Mouse (Mus musculus): ENCODE measurements around the gene Gm4952.
"Not testable (repeated sequence)": the region's sequence is repeated elsewhere in the genome, so short reads cannot be mapped to it uniquely, and the experiment has no call there.

Gm4952 gene

DNA sequence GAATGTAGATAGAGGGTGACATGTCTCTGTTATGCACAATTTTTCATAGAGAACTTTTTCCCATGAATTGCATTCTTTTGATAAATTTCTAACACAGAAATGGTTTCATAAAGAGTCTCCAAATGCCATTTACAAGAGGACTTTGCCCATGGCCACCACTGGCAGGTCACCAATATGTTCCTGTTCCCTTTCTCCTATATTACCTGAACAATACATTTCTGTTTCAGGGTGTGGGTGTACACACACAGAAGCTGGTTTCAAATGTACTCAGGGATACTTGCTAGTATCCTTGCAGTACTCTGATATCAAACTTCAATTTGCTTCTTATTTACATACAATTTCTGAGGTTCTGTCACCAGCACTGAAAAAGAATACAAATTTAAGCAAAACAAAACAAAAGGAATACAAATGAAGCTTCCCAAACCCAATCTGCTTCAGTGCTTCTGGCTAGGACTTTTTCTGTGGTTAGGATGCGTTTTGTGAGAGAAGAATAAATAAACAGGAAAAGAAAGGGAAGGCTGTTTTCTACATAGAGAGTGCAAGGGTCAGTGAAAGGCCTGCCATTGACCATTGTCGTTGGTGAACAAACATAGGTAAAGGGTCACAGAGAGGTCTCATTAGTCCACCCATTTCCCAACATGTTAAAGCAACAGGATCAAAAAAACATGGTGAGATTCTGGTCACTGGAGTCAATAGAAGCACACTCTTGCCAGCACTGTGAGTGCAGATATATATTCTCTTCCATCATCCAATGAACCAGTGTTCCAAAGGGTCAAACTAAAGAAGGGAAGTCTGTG is 1.1 kb downstream of the Gm4952 start:
- DNase-seq, result no peak

- DNase-seq, result peak; percentile 78 to 88
Measured at GRCm38 (mm10) chr19:12608336-12608735, 8.6 kb downstream of the Gm4952 start.

GRCm38 (mm10) chr19:12613646-12614045 is 13.9 kb downstream of the Gm4952 start:
- peak in 1 of 2 experiments; percentile 47 for DNase-seq

DNA sequence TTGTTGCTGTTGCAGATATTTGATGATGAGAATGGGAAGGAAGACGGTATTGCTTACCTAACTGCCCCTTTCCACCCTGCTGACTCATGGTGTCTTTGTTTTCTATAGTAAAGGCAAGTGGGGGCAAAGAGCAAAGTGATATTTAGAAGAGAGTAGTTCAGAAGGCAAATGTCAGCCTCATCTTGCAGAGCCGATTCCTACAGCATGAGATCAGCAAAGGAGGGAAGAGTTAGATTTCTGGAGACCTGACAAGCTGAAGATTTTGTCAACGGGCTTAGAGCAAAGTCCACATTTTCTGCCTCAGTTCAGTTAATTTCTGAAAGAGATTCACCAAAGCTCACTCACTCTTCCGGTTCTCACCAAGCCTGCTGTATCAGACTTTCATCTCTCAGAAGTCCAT is 33.4 kb downstream of the Gm4952 start, which contains the start of gene Glyat:
Gene Glyat (plus strand): TSS at position 133 of the 400 bp plus-strand sequence.
- DNase-seq, result peak; percentile 74 to 81

GRCm38 (mm10) chr19:12634259-12634658 is 34.5 kb downstream of the Gm4952 start:
- DNase-seq, result peak in 1 of 2 experiments; percentile 21

- no peak for DNase-seq
Measured at GRCm38 (mm10) chr19:12634963-12635362, 35.2 kb downstream of the Gm4952 start.

DNA sequence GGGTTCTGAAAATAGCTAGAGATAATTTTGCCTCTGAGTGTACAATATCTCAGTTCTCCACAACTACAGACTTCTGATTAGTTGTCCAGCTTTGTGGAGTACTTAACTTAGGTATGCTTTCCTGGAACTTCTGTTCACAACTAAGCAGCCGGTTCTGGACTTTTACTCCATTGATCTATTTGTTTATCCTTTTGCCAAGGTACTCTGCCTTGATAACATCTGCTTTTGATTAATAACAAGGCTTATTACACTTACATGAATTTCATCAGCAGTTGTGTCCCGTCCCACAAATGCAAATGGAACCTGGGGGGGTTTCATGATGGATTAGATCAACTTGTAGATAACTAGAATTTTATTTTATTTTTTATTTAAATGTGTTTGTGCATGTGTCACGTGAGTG is 37.1 kb downstream of the Gm4952 start:
- no peak for DNase-seq

DNA sequence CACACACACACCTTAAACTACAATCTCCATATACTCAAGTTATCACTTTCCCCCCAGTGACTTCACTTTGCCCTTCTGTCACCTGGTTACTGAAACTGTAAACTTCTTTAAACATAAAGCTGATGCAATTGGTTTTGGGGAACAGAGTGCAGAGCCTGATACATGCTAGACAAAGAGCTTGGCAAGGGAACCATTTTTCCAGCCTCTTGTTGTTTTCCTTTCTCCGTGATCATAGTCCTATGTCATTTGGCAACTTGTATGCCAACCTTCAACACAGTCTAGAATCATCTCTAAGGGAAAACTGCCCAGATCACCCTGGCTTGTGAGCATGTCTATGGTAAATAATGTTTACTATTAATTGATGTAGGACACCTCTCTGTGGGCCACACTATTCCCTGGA is 38.3 kb downstream of the Gm4952 start:
- DNase-seq, result no peak

- no peak for DNase-seq
Measured at GRCm38 (mm10) chr19:12649511-12649910, 49.7 kb downstream of the Gm4952 start.

DNA sequence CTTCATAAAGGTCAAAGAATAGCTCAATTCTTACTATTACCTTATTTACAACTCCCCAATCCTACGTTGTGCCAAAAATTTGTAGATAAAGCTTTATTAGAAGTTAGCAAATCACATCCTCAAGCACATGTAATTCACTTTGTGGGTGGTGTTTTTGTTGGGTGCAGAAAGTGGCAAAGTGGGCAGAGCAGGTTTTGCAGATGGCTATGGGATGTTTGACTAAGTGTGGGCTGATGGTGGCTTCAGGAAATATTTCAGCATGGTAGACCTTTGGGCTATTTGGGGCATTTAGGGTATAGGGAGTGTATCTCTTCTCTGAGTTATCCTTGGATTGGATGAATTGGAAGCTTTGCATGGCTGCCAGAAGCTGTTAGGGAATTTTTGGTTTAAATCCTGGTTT is 66.4 kb downstream of the Gm4952 start:
- DNase-seq, result no peak

DNA sequence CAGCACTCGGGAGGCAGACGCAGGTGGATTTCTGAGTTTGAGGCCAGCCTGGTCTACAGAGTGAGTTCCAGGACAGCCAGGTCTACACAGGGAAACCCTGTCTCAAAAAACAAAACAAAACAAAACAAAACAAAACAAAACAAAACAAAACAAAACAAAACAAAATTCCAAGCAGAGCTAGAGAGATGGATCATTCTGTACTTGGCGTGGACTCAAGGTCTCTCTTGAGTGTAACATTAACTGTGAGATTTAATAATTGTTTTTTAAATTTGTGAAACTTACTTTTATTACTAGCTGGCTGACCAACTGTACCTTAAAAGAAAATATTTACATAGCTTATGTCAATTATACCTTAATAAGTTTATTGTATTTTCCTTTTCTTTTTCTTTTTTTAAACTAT is 68.8 kb downstream of the Gm4952 start:
- DNase-seq, result not testable (repeated sequence)

GRCm38 (mm10) chr19:12670139-12670538 is 70.4 kb downstream of the Gm4952 start, which contains the start of gene Olfr1442:
TSS of gene Olfr1442 (plus strand) at chr19:12670439.
- no peak for DNase-seq

DNA sequence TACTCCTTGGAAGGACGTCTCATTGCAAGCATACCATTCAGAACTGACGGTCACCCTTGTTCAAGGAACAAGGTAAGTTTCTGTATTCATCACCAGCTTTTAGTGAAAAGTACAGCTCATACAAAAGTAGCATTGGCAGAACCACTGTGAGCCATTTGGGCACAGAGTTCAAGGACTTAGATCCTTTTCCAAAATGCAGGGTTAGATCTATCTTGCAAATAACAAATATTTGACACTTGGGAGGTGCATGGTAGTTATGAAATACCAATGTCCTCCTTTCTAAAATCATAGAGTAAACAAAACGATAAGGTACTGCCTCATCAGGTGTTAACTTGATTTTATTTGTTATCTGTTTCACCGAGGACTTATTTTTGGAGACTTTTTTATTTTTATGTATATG is 71.3 kb downstream of the Gm4952 start:
- no peak for DNase-seq

DNA sequence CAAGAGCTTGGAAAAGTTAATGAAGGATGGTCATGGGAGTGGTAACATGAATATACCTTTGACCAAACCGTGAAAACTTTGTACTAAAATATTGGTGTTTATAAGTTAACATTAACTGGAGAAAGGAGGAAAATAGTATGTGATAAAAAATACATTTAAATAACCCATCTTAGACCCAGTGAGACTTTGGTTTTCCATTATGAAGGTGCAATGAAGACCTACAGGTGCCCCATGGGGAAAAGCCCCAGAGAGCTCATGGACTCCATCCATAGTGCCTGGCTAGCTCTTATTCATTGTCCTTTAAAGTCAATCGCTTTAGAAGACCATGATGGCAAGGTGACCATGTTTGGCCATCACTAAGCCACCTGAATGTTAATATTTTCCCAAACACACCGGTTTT is 78.0 kb downstream of the Gm4952 start, which contains the start of gene Olfr1443:
Gene Olfr1443 (plus strand): TSS at position 301 of the 400 bp plus-strand sequence.
- no peak for DNase-seq
